In the genomic region with DNA sequence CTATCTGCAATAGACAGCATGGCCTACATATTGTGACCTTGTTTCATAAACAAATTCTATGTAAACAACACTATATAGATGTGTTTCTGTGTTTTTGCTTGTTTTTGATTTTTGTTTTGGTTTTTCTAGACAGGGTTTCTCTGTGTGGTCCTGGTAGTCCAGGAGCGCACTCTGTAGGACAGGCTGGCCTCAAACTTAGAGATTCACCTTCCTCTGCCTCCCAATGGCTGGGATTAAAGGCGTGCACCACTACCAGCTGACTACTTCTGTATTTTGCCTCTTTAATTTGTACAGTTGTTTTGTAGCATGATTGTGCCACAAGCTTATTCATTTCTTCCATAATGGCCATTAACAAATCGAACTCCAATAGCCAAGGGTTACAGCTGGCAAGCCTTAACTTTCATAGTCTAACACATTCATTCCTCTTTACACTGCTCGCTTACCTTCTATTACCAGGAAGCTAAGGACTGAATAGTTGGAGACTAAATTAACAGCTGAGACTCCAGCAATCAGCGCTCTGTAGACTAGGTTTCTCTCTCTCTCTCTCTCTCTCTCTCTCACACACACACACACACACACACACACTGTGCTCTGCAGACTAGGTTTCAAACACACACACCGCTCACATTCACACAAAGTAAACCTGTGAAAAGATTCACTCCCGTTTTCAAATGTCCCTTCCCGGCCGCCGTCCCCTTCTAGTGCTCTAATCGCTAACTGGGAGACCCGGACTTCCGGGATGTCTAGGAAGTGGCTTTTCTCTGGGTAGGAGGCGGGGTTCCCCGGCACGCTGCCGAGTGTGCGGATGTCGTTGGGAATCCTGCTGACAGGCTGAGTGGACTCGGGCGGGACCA, we compare ENCODE assay signal across 8 mouse cellular contexts. TPM values are rescaled to one million over a fixed set of nuclear protein-coding genes. Genes with fewer than 3 reads are reported as not detected.
A peak's percentile ranks its signal among the peaks of the same experiment; 100 is the strongest.
DNase-seq lines count a peak whose midpoint lies in the region; ATAC-seq and TF ChIP-seq lines count a peak whose summit lies in the region.

A gene (plus strand): TSS at position 753 of the 854 bp plus-strand sequence.

- peak within 1 kb of the TSS; percentile 71 for H3K4me3 ChIP-seq in C2C12 (ENCODE audit: insufficient read depth, poor library complexity, severe bottlenecking)
- peak within 1 kb of the TSS; percentile 82 for H3K4me3 ChIP-seq in erythroblast, embryonic 14.5 days (replicated peaks)
- H3K4me3 ChIP-seq in heart, embryonic 12.5 days = peak within 1 kb of the TSS; percentile 76
- peak within 1 kb of the TSS; percentile 68 for H3K4me3 ChIP-seq in kidney, postnatal 0 days (replicated peaks; ENCODE audit: low read depth, low read length)
- peak within 1 kb of the TSS; percentile 79 for H3K4me3 ChIP-seq in liver, embryonic 11.5 days (ENCODE audit: low read depth, low read length)
- peak within 1 kb of the TSS; percentile 78 for H3K4me3 ChIP-seq in stomach, embryonic 14.5 days (ENCODE audit: low read depth, low read length)

- TF ChIP-seq CTCF in C2C12 (IDR thresholded peaks at IDR 0.05; ENCODE audit: control insufficient read depth, insufficient read depth, insufficient read length) = no peak
- no peak for TF ChIP-seq CTCF in brain, embryonic 14.5 days (IDR thresholded peaks at IDR 0.05; ENCODE audit: borderline replicate concordance, extremely low read depth, insufficient read depth, insufficient read length)
- TF ChIP-seq CTCF in kidney, postnatal 0 days (IDR thresholded peaks at IDR 0.05; ENCODE audit: low read depth) = no peak

- H3K27me3 ChIP-seq in C2C12 (ENCODE audit: control insufficient read depth, insufficient read depth, insufficient read length) = no peaks in the 10 kb centered on the region
- H3K27me3 ChIP-seq in erythroblast, embryonic 14.5 days (ENCODE audit: control insufficient read depth) = no peaks in the 10 kb centered on the region
- H3K27me3 ChIP-seq in heart, embryonic 12.5 days (replicated peaks) = no peaks in the 10 kb centered on the region
- H3K27me3 ChIP-seq in kidney, postnatal 0 days (ENCODE audit: insufficient read depth, low read length) = no peaks in the 10 kb centered on the region
- H3K27me3 ChIP-seq in liver, embryonic 11.5 days (replicated peaks; ENCODE audit: control insufficient read depth, insufficient read depth, low read length) = no peaks in the 10 kb centered on the region
- H3K27me3 ChIP-seq in stomach, embryonic 14.5 days (ENCODE audit: control insufficient read depth, insufficient read depth, low read length) = no peaks in the 10 kb centered on the region

- TF ChIP-seq POLR2A in brain, embryonic 14.5 days (IDR thresholded peaks at IDR 0.05; ENCODE audit: borderline replicate concordance, extremely low read depth, insufficient read depth, insufficient read length, poor library complexity, severe bottlenecking) = peak; percentile 44; the same call in 1 of the 2 replicates

- peaks cover 24% of the 10 kb centered on the region for H3K36me3 ChIP-seq in C2C12 (ENCODE audit: control insufficient read depth, insufficient read depth)
- peaks cover 60% of the 10 kb centered on the region for H3K36me3 ChIP-seq in erythroblast, embryonic 14.5 days (ENCODE audit: control insufficient read depth)
- peaks cover 44% of the 10 kb centered on the region for H3K36me3 ChIP-seq in heart, embryonic 12.5 days
- H3K36me3 ChIP-seq in kidney, postnatal 0 days (ENCODE audit: insufficient read depth, low read length) = peaks cover 31% of the 10 kb centered on the region
- peaks cover 30% of the 10 kb centered on the region for H3K36me3 ChIP-seq in liver, embryonic 11.5 days (ENCODE audit: control insufficient read depth, insufficient read depth, low read length)
- peaks cover 18% of the 10 kb centered on the region for H3K36me3 ChIP-seq in stomach, embryonic 14.5 days (ENCODE audit: control insufficient read depth, insufficient read depth, low read length)

- H3K79me3 ChIP-seq in C2C12 (ENCODE audit: low read depth) = peaks cover 8% of the 10 kb centered on the region

- H3K9me3 ChIP-seq in erythroblast, embryonic 14.5 days (ENCODE audit: control insufficient read depth, low read length) = no peaks in the 10 kb centered on the region
- H3K9me3 ChIP-seq in heart, embryonic 12.5 days (replicated peaks) = peaks cover 6% of the 10 kb centered on the region
- H3K9me3 ChIP-seq in kidney, postnatal 0 days (replicated peaks; ENCODE audit: low read length) = no peaks in the 10 kb centered on the region
- H3K9me3 ChIP-seq in liver, embryonic 11.5 days (ENCODE audit: control insufficient read depth, low read length) = no peaks in the 10 kb centered on the region
- H3K9me3 ChIP-seq in stomach, embryonic 14.5 days (ENCODE audit: control insufficient read depth, low read depth, low read length) = peaks cover under 1% of the 10 kb centered on the region; the same call in 1 of the 2 replicates

- ATAC-seq in heart, embryonic 12.5 days (ENCODE audit: insufficient number of reproducible peaks, low FRiP score) = peak; percentile 89
- peak; percentile 92 for ATAC-seq in kidney, postnatal 0 days (replicated peaks; ENCODE audit: low FRiP score, low read depth)
- peak; percentile 91 for ATAC-seq in liver, embryonic 11.5 days (replicated peaks; ENCODE audit: low FRiP score)
- peak; percentile 85 for ATAC-seq in stomach, embryonic 14.5 days (ENCODE audit: insufficient number of reproducible peaks, insufficient read depth, low FRiP score, low read depth)

- H3K4me1 ChIP-seq in erythroblast, embryonic 14.5 days (ENCODE audit: control insufficient read depth) = peaks cover 46% of the 10 kb centered on the region
- peaks cover 19% of the 10 kb centered on the region for H3K4me1 ChIP-seq in heart, embryonic 12.5 days (replicated peaks)
- peaks cover 13% of the 10 kb centered on the region for H3K4me1 ChIP-seq in kidney, postnatal 0 days (replicated peaks; ENCODE audit: insufficient read depth, low read length)
- H3K4me1 ChIP-seq in liver, embryonic 11.5 days (replicated peaks; ENCODE audit: control insufficient read depth, insufficient read depth, low read length) = peaks cover 12% of the 10 kb centered on the region
- H3K4me1 ChIP-seq in stomach, embryonic 14.5 days (ENCODE audit: control insufficient read depth, insufficient read depth, low read length) = no peaks in the 10 kb centered on the region; the same call in 1 of the 2 replicates

- H3K27ac ChIP-seq in heart, embryonic 12.5 days (ENCODE audit: poor library complexity, severe bottlenecking) = peak within 1 kb of the TSS; percentile 70
- H3K27ac ChIP-seq in kidney, postnatal 0 days = peak within 1 kb of the TSS; percentile 79
- H3K27ac ChIP-seq in liver, embryonic 11.5 days (ENCODE audit: low read depth, low read length) = peak within 1 kb of the TSS; percentile 20
- peak within 1 kb of the TSS; percentile 45 for H3K27ac ChIP-seq in stomach, embryonic 14.5 days (ENCODE audit: low read length)

- peak; percentile 97 for DNase-seq in brain, embryonic 14.5 days (ENCODE audit: low read depth)
- peak; percentile 95 for DNase-seq in kidney, postnatal 0 days (ENCODE audit: low spot score)
- peak; percentile 93 for DNase-seq in liver, embryonic 11.5 days (ENCODE audit: low spot score)
- peak; percentile 95 for DNase-seq in naive thymus-derived CD4-positive, alpha-beta T cell, adult 2 months (ENCODE audit: low read depth)

- peaks cover 19% of the 10 kb centered on the region for H3K79me2 ChIP-seq in C2C12 (ENCODE audit: control insufficient read depth, insufficient read depth)

- H3K4me2 ChIP-seq in heart, embryonic 12.5 days = peak within 1 kb of the TSS; percentile 80
- peak within 1 kb of the TSS; percentile 97 for H3K4me2 ChIP-seq in kidney, postnatal 0 days (ENCODE audit: low read length)
- H3K4me2 ChIP-seq in liver, embryonic 11.5 days = peak within 1 kb of the TSS; percentile 90
- peak within 1 kb of the TSS; percentile 78 for H3K4me2 ChIP-seq in stomach, embryonic 14.5 days (replicated peaks; ENCODE audit: low read depth, low read length)

- peak within 1 kb of the TSS; percentile 54 for H3ac ChIP-seq in C2C12 (ENCODE audit: control insufficient read depth, insufficient read length, low read depth)

- H3K9ac ChIP-seq in heart, embryonic 12.5 days = peak within 1 kb of the TSS; percentile 80
- peak within 1 kb of the TSS; percentile 71 for H3K9ac ChIP-seq in kidney, postnatal 0 days (ENCODE audit: low read depth, low read length)
- H3K9ac ChIP-seq in liver, embryonic 11.5 days (ENCODE audit: low read depth, low read length) = peak within 1 kb of the TSS; percentile 74
- peak within 1 kb of the TSS; percentile 57 for H3K9ac ChIP-seq in stomach, embryonic 14.5 days (replicated peaks; ENCODE audit: low read depth, low read length)

- WGBS in heart, embryonic 12.5 days = 4% methylated on average over 21 of the region's 21 CpGs
- WGBS in kidney, postnatal 0 days = 5% methylated on average over 21 of the region's 21 CpGs
- whole genome bisulfite sequencing in liver, embryonic 11.5 days = 4% methylated on average over 21 of the region's 21 CpGs
- WGBS in stomach, embryonic 14.5 days = 4% methylated on average over 21 of the region's 21 CpGs

TF ChIP-seq in C2C12, 6 proteins besides CTCF, POLR2A, EP300 and RAD21:
- TF ChIP-seq MYOG (IDR thresholded peaks at IDR 0.05; ENCODE audit: control insufficient read depth, extremely low read depth, insufficient read length) = no peak
- TF ChIP-seq MAX (IDR thresholded peaks at IDR 0.05) = peak; percentile 73

RNA-seq across cellular contexts. Expression of the gene that starts here (rescaled TPM):
- 6.6 TPM for polyA plus RNA-seq in C2C12 (2012; fragmentation: generic; extraction: Trizol)
- 25.5 and 34.0 TPM in 2 replicates for polyA plus RNA-seq in brain, embryonic 14.5 days (2012; rRNA removed)
- 0.13 and 0.14 TPM in 2 replicates for polyA plus RNA-seq in erythroblast, embryonic 14.5 days (2012)
- polyA plus RNA-seq in heart, embryonic 12.5 days (2016; fragmentation: Nextera tagmentation; extraction: Ambion mirVana) = 11.1 and 12.4 TPM in 2 replicates
- polyA plus RNA-seq in kidney, postnatal 0 days (2015; fragmentation: Nextera tagmentation; extraction: Ambion mirVana) = 4.9 and 5.7 TPM in 2 replicates
- polyA plus RNA-seq in liver, embryonic 11.5 days (2014; fragmentation: Nextera tagmentation; extraction: Ambion mirVana) = 20.8 and 24.4 TPM in 2 replicates
- polyA plus RNA-seq in stomach, embryonic 14.5 days (2014; fragmentation: Nextera tagmentation; extraction: Ambion mirVana) = 14.3 and 15.6 TPM in 2 replicates

Comparison
In these comparisons a context has a peak if more than half of its experiments do, and no peak if none do; other contexts are left out.
1. Peak in every context shown above with its lines: DNase-seq, ATAC-seq, H3K4me3 ChIP-seq and H3K27ac ChIP-seq.
2. H3K27ac ChIP-seq: peak in every context shown above with its lines; median percentile 79 in kidney, postnatal 0 days; 70 in heart, embryonic 12.5 days; 45 in stomach, embryonic 14.5 days; 20 in liver, embryonic 11.5 days.